Mouse (Mus musculus): ENCODE measurements around the gene Sdha.

DNA sequence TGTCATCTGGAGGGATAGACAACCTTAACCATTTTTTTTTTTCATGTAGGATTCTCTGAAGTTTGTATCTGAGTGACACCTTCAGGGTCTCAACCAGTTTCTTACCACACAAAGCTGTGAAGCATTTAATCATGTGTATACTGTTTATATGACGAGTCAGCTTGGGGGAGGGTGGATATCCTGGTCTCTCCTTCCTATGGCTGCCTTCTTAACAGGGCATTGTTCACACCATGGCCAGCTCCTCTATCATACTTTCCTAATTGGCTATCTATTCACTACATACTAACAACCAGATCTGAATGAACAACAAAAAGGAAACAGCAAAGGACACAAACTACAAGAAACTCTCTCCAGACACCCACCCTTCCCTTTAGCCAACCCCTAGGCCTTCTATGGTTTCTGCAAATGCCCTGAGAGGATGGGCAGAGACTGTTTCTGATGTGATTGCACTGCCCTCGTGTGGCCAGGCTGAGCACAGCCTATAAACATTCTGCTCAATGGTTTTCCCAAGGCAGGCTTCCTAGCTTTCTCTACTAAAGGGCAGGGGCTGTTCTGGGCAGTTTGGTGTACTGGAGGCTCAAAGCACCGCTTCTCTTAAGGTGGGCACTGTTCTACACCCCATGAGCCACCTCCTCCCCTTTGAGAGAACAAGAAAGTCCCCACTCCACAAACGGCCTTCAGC lies 49.0 kb downstream of the Sdha start:
- no peak for TF ChIP-seq POLR2A (IDR thresholded peaks at IDR 0.05; ENCODE audit: control insufficient read depth, low read depth, low read length)
- peak; percentile 60; the same call in 1 of the 2 replicates for TF ChIP-seq CTCF (IDR thresholded peaks at IDR 0.05; ENCODE audit: control insufficient read depth, insufficient read depth, insufficient replicate concordance, low read depth, low read length)
